Mouse (Mus musculus) heart, embryonic 15.5 days (tissue): ENCODE measurements around the gene Cdc42ep4. TPM values are rescaled to one million over a fixed set of nuclear protein-coding genes. Genes with fewer than 3 reads are reported as not detected.

Experiments used
- polyA plus RNA-seq: library from polyadenylated mRNA; unstranded; fragments of >200 nt; fragmentation: Nextera tagmentation; extraction: Ambion mirVana; gene quantifications from 2 replicates; pipeline ENCODE4 v1.2.1, GENCODE M21; 2015

Cdc42ep4 gene
- polyA plus RNA-seq, 1 experiment from 2014 or later = 21.2 TPM

Other genes with a start within 250 kb of the Cdc42ep4 start
- 0.24 and 2.2 TPM in 2 replicates for gene Sstr2, start 132.5 kb downstream of the Cdc42ep4 start, polyA plus RNA-seq
- gene Cog1, start 102.7 kb downstream of the Cdc42ep4 start, polyA plus RNA-seq = 15.5 and 19.2 TPM in 2 replicates
- gene Slc39a11, start 101.8 kb downstream of the Cdc42ep4 start, polyA plus RNA-seq = 13.4 and 17.9 TPM in 2 replicates
- gene Fam104a, start 67.7 kb downstream of the Cdc42ep4 start, polyA plus RNA-seq = 33.5 and 37.9 TPM in 2 replicates
- gene D11Wsu47e, start 67.5 kb downstream of the Cdc42ep4 start, polyA plus RNA-seq = 13.8 and 16.9 TPM in 2 replicates
- 0.74 and 5.1 TPM in 2 replicates for gene Cpsf4l, start 41.9 kb downstream of the Cdc42ep4 start, polyA plus RNA-seq